Mouse (Mus musculus): ENCODE results near the gene Lrrc75a.

The Lrrc75a gene

GRCm38 (mm10) chr11:62621586-62622283 is 26.6 kb downstream of the Lrrc75a start:
- in situ Hi-C loops (cut with MboI; ENCODE audit: low sequenced_read_pairs) = no loop called here

- in situ Hi-C loops (cut with MboI; ENCODE audit: low sequenced_read_pairs) = no loop called here
Measured at GRCm38 (mm10) chr11:62621079-62621478, 27.2 kb downstream of the Lrrc75a start.

- in situ Hi-C loops (cut with MboI; ENCODE audit: low sequenced_read_pairs) = no loop called here
Measured at GRCm38 (mm10) chr11:62615456-62615855, 32.9 kb downstream of the Lrrc75a start.

- in situ Hi-C loops (cut with MboI; ENCODE audit: low sequenced_read_pairs) = loop anchor here (5.0 kb wide), 1 partner anchor 62 kb away; no protein-coding TSS in a partner anchor
Measured at GRCm38 (mm10) chr11:62614876-62615410, 33.4 kb downstream of the Lrrc75a start.

GRCm38 (mm10) chr11:62613657-62614365 is 34.5 kb downstream of the Lrrc75a start:
- in situ Hi-C loops (cut with MboI; ENCODE audit: low sequenced_read_pairs) = loop anchor here (5.0 kb wide), 1 partner anchor 63 kb away; no protein-coding TSS in a partner anchor

GRCm38 (mm10) chr11:62612604-62613003 is 35.7 kb downstream of the Lrrc75a start:
- in situ Hi-C loops (cut with MboI; ENCODE audit: low sequenced_read_pairs) = loop anchor here (5.0 kb wide), 1 partner anchor 65 kb away; no protein-coding TSS in a partner anchor

GRCm38 (mm10) chr11:62610304-62610703 is 38.0 kb downstream of the Lrrc75a start:
- in situ Hi-C loops (cut with MboI; ENCODE audit: low sequenced_read_pairs) = loop anchor here (5.0 kb wide), 1 partner anchor 67 kb away; no protein-coding TSS in a partner anchor

GRCm38 (mm10) chr11:62608826-62609675 is 39.3 kb downstream of the Lrrc75a start:
- in situ Hi-C loops (cut with MboI; ENCODE audit: low sequenced_read_pairs) = no loop called here

- in situ Hi-C loops (cut with MboI; ENCODE audit: low sequenced_read_pairs) = no loop called here
Measured at GRCm38 (mm10) chr11:62607952-62608201, 40.4 kb downstream of the Lrrc75a start.

- in situ Hi-C loops (cut with MboI; ENCODE audit: low sequenced_read_pairs) = no loop called here
Measured at GRCm38 (mm10) chr11:62607170-62607951, 41.0 kb downstream of the Lrrc75a start.

GRCm38 (mm10) chr11:62606299-62607169 is 41.8 kb downstream of the Lrrc75a start:
- in situ Hi-C loops (cut with MboI; ENCODE audit: low sequenced_read_pairs) = no loop called here

GRCm38 (mm10) chr11:62605619-62606298 is 42.6 kb downstream of the Lrrc75a start:
- in situ Hi-C loops (cut with MboI; ENCODE audit: low sequenced_read_pairs) = no loop called here

- in situ Hi-C loops (cut with MboI; ENCODE audit: low sequenced_read_pairs) = no loop called here
Measured at GRCm38 (mm10) chr11:62604886-62605618, 43.3 kb downstream of the Lrrc75a start.

- in situ Hi-C loops (cut with MboI; ENCODE audit: low sequenced_read_pairs) = no loop called here
Measured at GRCm38 (mm10) chr11:62604123-62604706, 44.1 kb downstream of the Lrrc75a start.

GRCm38 (mm10) chr11:62603312-62604056 is 44.8 kb downstream of the Lrrc75a start:
- in situ Hi-C loops (cut with MboI; ENCODE audit: low sequenced_read_pairs) = no loop called here

- in situ Hi-C loops (cut with MboI; ENCODE audit: low sequenced_read_pairs) = no loop called here
Measured at GRCm38 (mm10) chr11:62602619-62603311, 45.6 kb downstream of the Lrrc75a start.

All from CH12F3 (cell line).